Comparison of ENCODE assay signal across 12 mouse cellular contexts in the genomic region with DNA sequence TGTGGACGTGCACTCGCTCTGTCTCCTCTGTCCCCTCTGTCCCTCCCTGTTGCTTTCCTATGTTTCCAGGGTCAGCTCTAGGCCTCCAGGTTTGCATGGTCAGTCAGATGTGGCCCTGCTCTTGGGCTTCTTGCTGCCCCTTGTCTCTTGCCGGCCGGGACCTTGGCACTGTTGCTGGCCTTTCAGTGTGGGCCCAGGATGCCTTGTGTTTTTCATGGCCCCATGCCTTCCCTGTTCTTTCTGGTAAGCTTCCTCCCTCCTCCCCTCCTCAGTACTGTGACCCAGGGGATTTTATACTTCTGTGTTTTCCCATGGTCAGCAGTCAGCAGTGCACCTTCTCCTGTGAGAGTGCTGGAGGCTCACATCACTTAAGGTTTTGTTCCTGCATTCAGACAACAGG. TPM values are rescaled to one million over a fixed set of nuclear protein-coding genes. Genes with fewer than 3 reads are reported as not detected.
DNase-seq lines count a peak whose midpoint lies in the region; ATAC-seq and TF ChIP-seq lines count a peak whose summit lies in the region.
"Had no signal": no experiment of that assay in that cellular context is flagged by ENCODE, and none has a peak within 500 bp of the region (broad histone marks: within the 10 kb centered on the region; RNA-seq: fewer than 3 reads in every experiment).

No protein-coding gene starts in this region.

- H3K4me2 ChIP-seq in heart, embryonic 13.5 days: no peak overlapping the region
- no peak overlapping the region for H3K4me2 ChIP-seq in heart, embryonic 15.5 days

- peak overlapping the region; percentile 52 for H3K9ac ChIP-seq in heart, embryonic 13.5 days
- no peak overlapping the region for H3K9ac ChIP-seq in heart, embryonic 15.5 days
- H3K9ac ChIP-seq: liver, embryonic 14.5 days had no signal

- no peak for TF ChIP-seq CTCF in Patski (IDR thresholded peaks at IDR 0.05)

- H3K36me3 ChIP-seq in heart, embryonic 13.5 days: peaks cover 15% of the 10 kb centered on the region
- peaks cover 5% of the 10 kb centered on the region for H3K36me3 ChIP-seq in heart, embryonic 15.5 days

- intact Hi-C loops in heart, postnatal 14 days (cut with DNase I): no loop called here

- WGBS in heart, embryonic 13.5 days: 43% methylated on average over 4 of the region's 4 CpGs
- WGBS in heart, embryonic 15.5 days: 35% methylated on average over 4 of the region's 4 CpGs

- H3K9me3 ChIP-seq in heart, embryonic 13.5 days: peaks cover 3% of the 10 kb centered on the region; the same call in 1 of the 2 replicates
- no peaks in the 10 kb centered on the region for H3K9me3 ChIP-seq in heart, embryonic 15.5 days (replicated peaks)

- no peak for ATAC-seq in heart, embryonic 13.5 days (ENCODE audit: extremely low read depth, insufficient number of reproducible peaks, low FRiP score, low TSS enrichment)
- ATAC-seq in Patski: peak; percentile 37
- no peak for ATAC-seq in heart, embryonic 15.5 days (replicated peaks; ENCODE audit: insufficient number of reproducible peaks, insufficient read depth, low FRiP score, low read depth)

- POLR2A ChIA-PET in Patski (lab: Charles Lee): no interaction called here

- H3K27me3 ChIP-seq in heart, embryonic 13.5 days (replicated peaks): no peaks in the 10 kb centered on the region
- no peaks in the 10 kb centered on the region for H3K27me3 ChIP-seq in Patski
- H3K27me3 ChIP-seq in heart, embryonic 15.5 days: no peaks in the 10 kb centered on the region

- in situ Hi-C loops in Patski (cut with MboI; ENCODE audit: low pct_unique_long_range_greater_than_20kb): no loop called here

- CTCF ChIA-PET in Patski (lab: Charles Lee): interaction anchor here (1.2 to 3.7 kb wide), 5 partner anchors 8 to 30 kb away, joined by 3 to 18 read pairs (median 3); no protein-coding TSS in a partner anchor

- no peak overlapping the region for H3K4me3 ChIP-seq in heart, embryonic 13.5 days
- no peak overlapping the region for H3K4me3 ChIP-seq in heart, embryonic 15.5 days

- H3K27ac ChIP-seq in heart, embryonic 13.5 days (replicated peaks): peak overlapping the region; percentile 24; the same call in 1 of the 2 replicates
- peak overlapping the region; percentile 18; the same call in 1 of the 2 replicates for H3K27ac ChIP-seq in heart, embryonic 15.5 days
- H3K27ac ChIP-seq: liver, embryonic 14.5 days had no signal

- no peak for DNase-seq in heart, postnatal 14 days
- no peak for DNase-seq in Patski (ENCODE audit: low read depth, low spot score)
- peak; percentile 56 to 68 for DNase-seq in kidney, postnatal 36 days
- DNase-seq in thymus, postnatal 36 days: no peak
- no peak for DNase-seq in adrenal gland, adult 2 months
- DNase-seq in embryo, embryonic 10 days (ENCODE audit: low spot score): no peak
- DNase-seq: gastrocnemius, postnatal 14 days; right cerebral cortex, postnatal 14 days; thymus, postnatal 14 days had no signal

- peaks cover 54% of the 10 kb centered on the region for H3K4me1 ChIP-seq in heart, embryonic 13.5 days
- peaks cover 44% of the 10 kb centered on the region for H3K4me1 ChIP-seq in heart, embryonic 15.5 days (replicated peaks)

RNA-seq across cellular contexts. Expression of a gene that starts 7.6 kb away (rescaled TPM):
- polyA plus RNA-seq in heart, embryonic 13.5 days (2015; fragmentation: Nextera tagmentation; extraction: Ambion mirVana): 5.4 and 6.0 TPM in 2 replicates
- 10 to 100 TPM; 14.5 to 14.7 TPM for total RNA-seq in heart, postnatal 14 days (2021)
- polyA plus RNA-seq in Patski (2021): 31.1 TPM
- 5.8 and 6.9 TPM in 2 replicates for polyA plus RNA-seq in heart, embryonic 15.5 days (2015; fragmentation: Nextera tagmentation; extraction: Ambion mirVana)
- total RNA-seq in adrenal gland, adult 2 months (2021): 10 to 100 TPM in 1 of 2 experiments, 1 to 10 TPM in 1; 5.2 to 10.0 TPM
- 10.1 and 11.2 TPM in 2 replicates for polyA plus RNA-seq in adrenal gland, adult 2 months (2012; rRNA removed)

RNA-seq across cellular contexts. Expression of a gene that starts 42.5 kb away (rescaled TPM):
- polyA plus RNA-seq in heart, embryonic 13.5 days (2015; fragmentation: Nextera tagmentation; extraction: Ambion mirVana): 3.8 and 4.4 TPM in 2 replicates
- 10 to 100 TPM; 12.9 to 14.0 TPM for total RNA-seq in heart, postnatal 14 days (2021)
- 6.8 TPM for polyA plus RNA-seq in Patski (2021)
- polyA plus RNA-seq in heart, embryonic 15.5 days (2015; fragmentation: Nextera tagmentation; extraction: Ambion mirVana): 3.3 and 5.0 TPM in 2 replicates
- total RNA-seq in adrenal gland, adult 2 months (2021): 10 to 100 TPM; 16.4 to 21.0 TPM
- 53.0 and 60.3 TPM in 2 replicates for polyA plus RNA-seq in adrenal gland, adult 2 months (2012; rRNA removed)

RNA-seq across cellular contexts. Expression of a gene that starts 53.2 kb away (rescaled TPM):
- 7.0 and 7.4 TPM in 2 replicates for polyA plus RNA-seq in heart, embryonic 13.5 days (2015; fragmentation: Nextera tagmentation; extraction: Ambion mirVana)
- 10 to 100 TPM; 28.5 to 31.5 TPM for total RNA-seq in heart, postnatal 14 days (2021)
- not detected for polyA plus RNA-seq in Patski (2021)
- 13.1 and 17.1 TPM in 2 replicates for polyA plus RNA-seq in heart, embryonic 15.5 days (2015; fragmentation: Nextera tagmentation; extraction: Ambion mirVana)
- 10 to 100 TPM; 15.0 to 22.6 TPM for total RNA-seq in adrenal gland, adult 2 months (2021)
- polyA plus RNA-seq in adrenal gland, adult 2 months (2012; rRNA removed): 20.9 and 23.3 TPM in 2 replicates

Comparison
In these comparisons a context has a peak if more than half of its experiments do, and no peak if none do; other contexts are left out.
1. DNase-seq: peak in kidney, postnatal 36 days (2 of 2); none in heart, postnatal 14 days (0 of 2), Patski (single experiment), thymus, postnatal 36 days (0 of 2), adrenal gland, adult 2 months (single experiment) and embryo, embryonic 10 days (single experiment).